In genomic region chr10:91170143-91170941, GRCm38 (mm10) we compare ENCODE assay signal across 8 mouse cellular contexts. TPM values are rescaled to one million over a fixed set of nuclear protein-coding genes. Genes with fewer than 3 reads are reported as not detected.
DNase-seq lines count a peak whose midpoint lies in the region; ATAC-seq and TF ChIP-seq lines count a peak whose summit lies in the region.

No protein-coding gene starts in this region.

- DNase-seq in ES-E14 (ENCODE audit: low read depth, low spot score), result peak; percentile 79
- DNase-seq in cerebellum, adult 11 months, result peak; percentile 82
- peak; percentile 68 for DNase-seq in heart, postnatal 25 days (ENCODE audit: low spot score)
- DNase-seq in layer of hippocampus, adult 8-10 months (ENCODE audit: low spot score in 2 of 2), result peak; percentile 55 to 76
- peak; percentile 93 for DNase-seq in lung, postnatal 10 days
- peak; percentile 73 for DNase-seq in ovary, postnatal 14 days (ENCODE audit: low spot score)
- DNase-seq in thymus, postnatal 14 days, result peak; percentile 90

- H3K9ac ChIP-seq in ES-E14 (ENCODE audit: insufficient read depth, low read depth, low read length, poor library complexity, severe bottlenecking), result peak overlapping the region; percentile 99
- peak overlapping the region; percentile 98 for H3K9ac ChIP-seq in forebrain, embryonic 15.5 days (replicated peaks)

- under 1% methylated on average over 50 of the region's 50 CpGs for WGBS in forebrain, embryonic 15.5 days

- in situ Hi-C loops in ES-E14 (cut with MboI; ENCODE audit: low sequenced_read_pairs in 2 of 2, unreplicated experiment in 2 of 2), result no loop called here

- H3K36me3 ChIP-seq in ES-E14 (ENCODE audit: control insufficient read depth, insufficient read depth, low read length, poor library complexity, severe bottlenecking), result peaks cover 1% of the 10 kb centered on the region
- H3K36me3 ChIP-seq in forebrain, embryonic 15.5 days, result no peaks in the 10 kb centered on the region

- peak overlapping the region; percentile 52 for H3K4me2 ChIP-seq in forebrain, embryonic 15.5 days (replicated peaks)

- ATAC-seq in forebrain, embryonic 15.5 days (replicated peaks), result peak; percentile 48

- H3K9me3 ChIP-seq in ES-E14 (ENCODE audit: control insufficient read depth, insufficient read depth, low read depth, low read length), result no peaks in the 10 kb centered on the region
- H3K9me3 ChIP-seq in forebrain, embryonic 15.5 days, result no peaks in the 10 kb centered on the region

- H3K27me3 ChIP-seq in forebrain, embryonic 15.5 days, result no peaks in the 10 kb centered on the region

- intact Hi-C loops in heart, postnatal 25 days (cut with DNase I), result loop anchor here (2.0 kb wide), 1 partner anchor 66 kb away; no protein-coding TSS in a partner anchor

- H3K27ac ChIP-seq in ES-E14 (ENCODE audit: insufficient read depth, low read depth, low read length, poor library complexity, severe bottlenecking), result peak overlapping the region; percentile 86
- peak overlapping the region; percentile 100 for H3K27ac ChIP-seq in forebrain, embryonic 15.5 days (replicated peaks)

- H3K4me3 ChIP-seq in ES-E14 (ENCODE audit: insufficient read depth in 1 of 2, low read depth in 1 of 2, low read length in 2 of 2, poor library complexity in 1 of 2, severe bottlenecking in 1 of 2), result peak overlapping the region; percentile 85 to 94
- peak overlapping the region; percentile 95 for H3K4me3 ChIP-seq in forebrain, embryonic 15.5 days

- peaks cover 5 to 6% of the 10 kb centered on the region in 2 experiments; a peak in 1 of 4 replicates for H3K4me1 ChIP-seq in ES-E14 (ENCODE audit: control insufficient read depth in 2 of 2, insufficient read depth in 2 of 2, low read length in 2 of 2, poor library complexity in 1 of 2)
- peaks cover 47% of the 10 kb centered on the region for H3K4me1 ChIP-seq in forebrain, embryonic 15.5 days

TF ChIP-seq in ES-E14, 5 proteins besides CTCF, POLR2A, EP300 and RAD21:
- no peak for TF ChIP-seq CHD2 (IDR thresholded peaks at IDR 0.05; ENCODE audit: low read depth, low read length)
- TF ChIP-seq ZNF384 (IDR thresholded peaks at IDR 0.05; ENCODE audit: low read depth, low read length), result peak; percentile 100
- TF ChIP-seq HCFC1 (IDR thresholded peaks at IDR 0.05; ENCODE audit: borderline replicate concordance, insufficient read depth, low read length), result no peak
- TF ChIP-seq MAFK (IDR thresholded peaks at IDR 0.05; ENCODE audit: insufficient read depth, low read depth, low read length), result 0 out of 2 replicates have a peak, but pooled peaks have one; percentile 26

RNA-seq across cellular contexts. Expression of gene Tmpo, which starts 10.8 kb away (rescaled TPM):
- 176 and 189 TPM in 2 replicates for total RNA-seq in ES-E14 (2012; rRNA removed)
- 191 and 194 TPM in 2 replicates for polyA plus RNA-seq in forebrain, embryonic 15.5 days (2015; fragmentation: Nextera tagmentation; extraction: Ambion mirVana)
- 10 to 100 TPM; 40.1 to 45.7 TPM for total RNA-seq in heart, postnatal 25 days (2021)
- total RNA-seq in layer of hippocampus, adult 8-10 months (2022), result 10 to 100 TPM; 39.2 to 51.2 (median 41.8) TPM

RNA-seq across cellular contexts. Expression of gene Slc25a3, which starts 46.5 kb away (rescaled TPM):
- total RNA-seq in ES-E14 (2012; rRNA removed), result 328 and 481 TPM in 2 replicates
- 447 and 482 TPM in 2 replicates for polyA plus RNA-seq in forebrain, embryonic 15.5 days (2015; fragmentation: Nextera tagmentation; extraction: Ambion mirVana)
- 1,000 to 10,000 TPM; 2,502 to 2,645 TPM for total RNA-seq in heart, postnatal 25 days (2021)
- total RNA-seq in layer of hippocampus, adult 8-10 months (2022), result 100 to 1,000 TPM; 490 to 567 (median 535) TPM

Comparison
In these comparisons a context has a peak if more than half of its experiments do, and no peak if none do; other contexts are left out.
1. Peak in every context shown above with its lines: DNase-seq, ATAC-seq, H3K4me3 ChIP-seq and H3K27ac ChIP-seq.